Mouse (Mus musculus) kidney, embryonic 16.5 days (tissue): ENCODE measurements around the gene Myt1. TPM values are rescaled to one million over a fixed set of nuclear protein-coding genes. Genes with fewer than 3 reads are reported as not detected.

Source experiments
- ATAC-seq: fragments of 200-750 bp; cut with Nextera tagmentation; 2 replicates; pipeline ENCODE4 v1.8.0; 2017; ENCODE audit warnings: moderate TSS enrichment; ENCODE audit not compliant: low FRiP score, low TSS enrichment
- H3K27ac ChIP-seq: fragments of 300-500 bp; sonication (generic); 2 replicates; pipeline ENCODE4 v1.5.1; 2014; ENCODE audit warnings: low read length
- H3K27me3 ChIP-seq: fragments of 300-500 bp; sonication (generic); 2 replicates; pipeline ENCODE4 v1.6.1; 2014; ENCODE audit warnings: low read length, control low read depth, mixed read lengths; ENCODE audit not compliant: insufficient read depth
- H3K36me3 ChIP-seq: fragments of 300-500 bp; sonication (generic); 2 replicates; pipeline ENCODE4 v1.6.1; 2014; ENCODE audit warnings: low read length, control low read depth, mixed read lengths; ENCODE audit not compliant: insufficient read depth
- H3K4me1 ChIP-seq: fragments of 300-500 bp; sonication (generic); 2 replicates; pipeline ENCODE4 v1.6.1; 2014; ENCODE audit warnings: low read length, control low read depth, mixed read lengths; ENCODE audit not compliant: insufficient read depth
- H3K4me2 ChIP-seq: fragments of 300-500 bp; sonication (generic); replicated peaks from 2 replicates; pipeline ENCODE4 v1.6.1; 2014; ENCODE audit warnings: low read depth, low read length
- H3K4me3 ChIP-seq: fragments of 300-500 bp; sonication (generic); 2 replicates; pipeline ENCODE4 v1.5.1; 2014; ENCODE audit warnings: mild to moderate bottlenecking, low read length
- H3K9ac ChIP-seq: fragments of 300-500 bp; sonication (generic); replicated peaks from 2 replicates; pipeline ENCODE4 v1.6.1; 2014; ENCODE audit warnings: low read length
- H3K9me3 ChIP-seq: fragments of 300-500 bp; sonication (generic); 2 replicates; pipeline ENCODE4 v1.6.1; 2016; ENCODE audit warnings: low read length, control low read depth
- WGBS: fragments of 180-500 bp; shearing (Covaris S2); extraction: QIAGEN DNeasy Blood & Tissue Kit; methylation state at CpG from one replicate; pipeline ENCODE4 v1.1.7; 2014; 5-methylcytosine and 5-hydroxymethylcytosine counted together
- polyA plus RNA-seq: library from polyadenylated mRNA; unstranded; fragments of >200 nt; fragmentation: Nextera tagmentation; extraction: Ambion mirVana; gene quantifications from 2 replicates; pipeline ENCODE4 v1.2.1, GENCODE M21; 2015

Myt1 gene
- polyA plus RNA-seq, 1 experiment from 2014 or later, result 0.31 TPM

DNA sequence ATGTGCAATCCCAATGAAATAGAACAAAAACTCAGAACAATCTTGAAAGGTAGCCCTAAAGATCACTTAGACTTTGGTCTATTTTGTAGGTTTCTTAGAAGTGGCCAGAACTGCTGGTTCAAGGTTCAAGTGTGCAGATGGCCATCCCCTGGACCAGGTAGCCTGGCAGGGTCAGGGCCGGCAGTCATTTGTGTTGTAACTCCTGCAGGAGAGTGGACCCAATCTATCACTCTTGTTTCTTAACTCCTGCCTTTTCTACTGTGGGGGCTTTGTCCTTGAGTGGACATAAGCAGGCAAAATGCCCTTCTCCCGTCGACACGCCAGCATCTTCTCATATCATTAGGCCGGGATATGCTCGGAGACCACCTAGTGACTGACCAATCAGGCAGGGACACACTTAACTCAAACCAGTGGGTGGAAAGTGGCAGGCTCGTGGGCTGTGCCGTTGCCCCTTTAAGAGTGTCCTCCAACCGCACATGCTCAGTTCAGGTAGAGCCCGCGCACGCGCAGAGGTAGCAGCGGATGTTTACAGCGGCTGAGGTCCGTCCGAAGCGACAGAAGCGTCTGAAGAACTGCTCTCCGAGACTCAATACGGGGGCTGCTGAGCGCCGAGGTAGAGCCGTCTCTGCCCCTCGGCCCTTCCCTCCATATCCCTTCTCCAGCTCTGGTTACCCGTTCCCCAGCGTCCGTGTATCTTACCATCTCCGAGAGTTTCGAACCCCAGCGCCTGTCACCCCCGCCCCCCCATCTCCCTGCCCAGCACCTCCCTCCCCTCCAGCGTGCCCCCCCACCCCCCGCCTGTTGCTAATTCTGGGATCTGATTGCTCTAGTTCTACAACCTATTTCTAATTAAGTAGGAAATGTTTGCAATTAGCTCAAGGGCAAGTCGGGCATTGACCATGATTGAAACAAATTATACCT lies 74.5 kb downstream of the Myt1 start, which contains the start of gene Pcmtd2:
Pcmtd2 (plus strand) TSS at position 483 of the 921 bp plus-strand sequence.
- peaks cover 8% of the 10 kb centered on the region for H3K4me1 ChIP-seq
- H3K9ac ChIP-seq, result peak within 1 kb of the TSS; percentile 85
- H3K27ac ChIP-seq, result peak within 1 kb of the TSS; percentile 87
- H3K4me3 ChIP-seq, result peak within 1 kb of the TSS; percentile 78
- peak; percentile 99 for ATAC-seq
- no peaks in the 10 kb centered on the region for H3K9me3 ChIP-seq
- no peaks in the 10 kb centered on the region for H3K27me3 ChIP-seq
- 0% methylated on average over 35 of the region's 35 CpGs for WGBS
- peaks cover 7% of the 10 kb centered on the region; the same call in 1 of the 2 replicates for H3K36me3 ChIP-seq
- H3K4me2 ChIP-seq, result peak within 1 kb of the TSS; percentile 85

DNA sequence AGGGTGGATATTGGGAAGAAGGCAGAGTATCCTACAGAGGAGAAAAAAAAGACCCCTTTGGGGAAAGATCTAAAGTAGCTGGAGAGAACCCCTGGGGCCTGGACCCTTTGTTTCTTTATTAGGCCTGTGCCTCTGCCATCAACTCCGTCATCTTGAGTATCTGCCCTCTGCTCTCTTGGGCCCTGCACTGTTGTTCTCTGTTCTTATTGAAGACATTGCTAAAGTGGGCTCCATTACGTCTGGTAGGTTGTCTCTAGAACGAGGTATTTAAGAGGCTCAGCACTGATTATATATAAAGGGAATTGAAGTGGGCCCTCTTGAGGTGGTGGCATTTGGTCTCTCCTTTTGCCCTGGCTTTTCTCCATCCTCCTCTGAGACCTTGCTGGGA lies 75.2 kb downstream of the Myt1 start:
- 1% methylated on average over 3 of the region's 3 CpGs for WGBS
- Histone ChIP-seq H3K27ac (peak overlapping the region; percentile 87; the same call in 1 of the 2 replicates), H3K4me3 (peak overlapping the region; percentile 78)

DNA sequence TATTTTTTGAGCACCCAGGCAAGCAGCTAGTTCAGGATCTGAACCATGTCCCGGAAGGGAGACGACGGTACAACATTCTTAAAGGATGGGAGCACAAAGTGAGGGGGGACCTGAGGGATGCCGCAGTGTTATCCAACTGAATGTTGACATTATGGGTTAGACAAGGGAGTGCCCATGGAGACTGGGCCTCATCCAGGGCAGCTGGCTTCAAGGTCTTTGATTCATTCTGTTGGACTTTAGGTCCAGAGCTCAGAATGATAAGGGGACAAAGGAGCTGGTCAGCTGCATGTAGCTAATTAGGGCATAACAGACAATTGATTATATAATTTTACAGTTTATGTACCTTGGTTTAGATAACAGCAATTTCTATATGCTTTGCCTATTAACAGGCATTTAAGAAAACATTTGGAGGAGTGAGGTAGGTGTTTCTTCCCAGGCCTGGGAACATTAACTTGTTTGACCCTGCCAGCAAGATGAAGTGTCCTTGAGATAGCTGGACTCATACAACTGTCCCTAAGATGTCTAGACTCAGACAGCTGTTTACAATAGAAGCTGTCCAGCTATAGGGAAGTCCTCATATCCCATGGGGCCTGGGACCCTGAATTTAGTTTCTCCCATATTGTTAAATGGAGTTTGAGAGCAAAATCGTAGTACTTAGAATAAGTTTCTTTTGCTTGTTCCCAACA lies 82.7 kb downstream of the Myt1 start:
- 95% methylated on average over 5 of the region's 5 CpGs for WGBS
- H3K27me3 ChIP-seq, result no peaks in the 10 kb centered on the region
- H3K9me3 ChIP-seq, result no peaks in the 10 kb centered on the region
- H3K4me1 ChIP-seq, result no peaks in the 10 kb centered on the region
- no peak overlapping the region for H3K4me2 ChIP-seq
- no peak for ATAC-seq
- H3K9ac ChIP-seq, result no peak overlapping the region
- no peak overlapping the region for H3K27ac ChIP-seq
- H3K36me3 ChIP-seq, result peaks cover 28% of the 10 kb centered on the region; the same call in 1 of the 2 replicates
- no peak overlapping the region for H3K4me3 ChIP-seq

More for the DNA sequence above, 75.2 kb downstream of the Myt1 start:
- Histone ChIP-seq H3K36me3 (peaks cover 8% of the 10 kb centered on the region; the same call in 1 of the 2 replicates), H3K9ac (peak overlapping the region; percentile 85), H3K27me3 (no peaks in the 10 kb centered on the region), H3K4me2 (peak overlapping the region; percentile 85), H3K9me3 (no peaks in the 10 kb centered on the region), H3K4me1 (peaks cover 8% of the 10 kb centered on the region)
- ATAC-seq, result peak; percentile 43; the same call in 1 of the 2 replicates

DNA sequence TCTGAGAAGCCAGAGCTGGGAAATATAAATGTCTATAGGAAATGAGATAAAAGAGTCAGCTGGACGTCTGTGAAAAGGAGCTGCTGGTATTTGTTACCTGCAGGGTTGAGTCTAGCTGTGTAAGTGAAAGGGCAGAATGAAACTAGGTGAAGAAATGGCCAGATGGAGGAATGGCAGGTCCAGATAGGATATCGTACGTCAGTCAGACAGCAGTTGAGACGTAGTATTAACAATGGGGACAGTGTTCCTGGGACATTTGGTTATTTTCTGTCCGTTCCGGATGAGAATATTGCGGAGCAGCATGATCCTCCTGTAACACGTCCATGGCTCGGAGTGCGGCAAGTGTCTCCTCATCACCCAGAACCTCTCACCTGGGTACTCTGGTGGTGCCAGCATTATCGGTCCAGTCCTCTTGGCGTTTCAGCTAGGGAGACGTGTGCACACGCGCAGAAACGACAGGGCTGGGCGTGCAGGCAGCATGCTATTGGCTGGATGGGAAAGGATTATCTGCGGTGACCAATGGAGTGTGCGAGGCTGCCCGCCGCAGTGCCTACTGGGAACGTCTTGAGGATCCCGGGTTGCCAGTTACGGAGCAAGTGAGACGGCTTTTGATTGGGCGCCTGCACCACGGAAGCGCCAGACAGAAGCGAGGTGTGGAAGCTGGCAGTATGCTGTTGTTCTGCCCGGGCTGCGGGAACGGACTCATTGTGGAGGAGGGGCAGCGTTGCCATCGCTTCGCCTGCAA lies 100.8 kb downstream of the Myt1 start, which contains the start of gene Polr3k:
Polr3k (plus strand) TSS at position 547 of the 745 bp plus-strand sequence.
- Histone ChIP-seq H3K36me3 (peaks cover 8% of the 10 kb centered on the region), H3K27ac (peak within 1 kb of the TSS; percentile 54; the same call in 1 of the 2 replicates), H3K4me3 (peak within 1 kb of the TSS; percentile 69), H3K9me3 (no peaks in the 10 kb centered on the region), H3K27me3 (no peaks in the 10 kb centered on the region), H3K4me2 (peak within 1 kb of the TSS; percentile 82), H3K9ac (peak within 1 kb of the TSS; percentile 69), H3K4me1 (peaks cover 21% of the 10 kb centered on the region)
- peak; percentile 100 for ATAC-seq
- WGBS, result under 1% methylated on average over 35 of the region's 35 CpGs

DNA sequence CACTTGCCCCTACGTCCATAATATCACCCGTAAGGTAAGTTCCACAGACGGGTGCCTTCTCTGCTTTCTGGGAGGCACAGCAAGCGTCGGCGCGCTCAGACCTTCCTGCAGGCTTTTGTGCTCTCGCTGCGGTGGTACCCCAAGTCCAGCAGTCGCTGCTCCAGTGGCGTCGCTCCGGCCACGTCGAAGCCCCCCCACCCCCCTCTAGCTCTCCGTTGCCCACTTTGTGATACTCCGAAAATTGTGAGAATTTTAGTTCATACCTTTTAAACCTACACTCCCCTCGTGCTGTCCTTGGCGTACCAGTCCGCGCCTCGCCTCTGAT lies 101.4 kb downstream of the Myt1 start:
- peak; percentile 37 for ATAC-seq
- peaks cover 11% of the 10 kb centered on the region for H3K36me3 ChIP-seq
- H3K27me3 ChIP-seq, result no peaks in the 10 kb centered on the region
- peak overlapping the region; percentile 69 for H3K9ac ChIP-seq
- peak overlapping the region; percentile 82 for H3K4me2 ChIP-seq
- H3K4me3 ChIP-seq, result peak overlapping the region; percentile 69
- no peaks in the 10 kb centered on the region for H3K9me3 ChIP-seq
- under 1% methylated on average over 22 of the region's 22 CpGs for WGBS
- H3K4me1 ChIP-seq, result peaks cover 21% of the 10 kb centered on the region
- H3K27ac ChIP-seq, result peak overlapping the region; percentile 54; the same call in 1 of the 2 replicates

DNA sequence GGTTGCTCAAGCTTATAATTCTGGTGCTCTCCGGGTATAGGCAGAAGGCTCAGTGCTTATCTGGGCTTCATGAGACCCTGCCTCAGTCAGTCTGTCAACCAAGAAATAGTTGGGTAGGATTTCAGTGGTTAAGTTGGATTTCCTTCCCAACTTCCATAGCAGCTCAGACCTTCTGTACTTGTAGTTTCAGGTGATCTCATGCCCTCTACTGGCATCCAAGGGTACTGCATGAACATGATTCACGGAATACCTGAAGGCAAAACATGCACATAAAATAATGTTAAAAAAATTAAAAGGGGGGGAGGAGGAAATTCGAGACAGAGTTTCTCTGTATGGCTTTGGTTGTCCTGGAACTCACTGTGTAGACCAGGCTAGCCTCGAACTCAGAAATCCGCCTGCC lies 103.8 kb downstream of the Myt1 start:
- H3K36me3 ChIP-seq, result peaks cover 20% of the 10 kb centered on the region
- no peaks in the 10 kb centered on the region for H3K9me3 ChIP-seq
- no peak overlapping the region for H3K4me3 ChIP-seq
- 56% methylated on average over 5 of the region's 5 CpGs for WGBS
- peaks cover 21% of the 10 kb centered on the region for H3K4me1 ChIP-seq
- H3K27ac ChIP-seq, result no peak overlapping the region
- no peak overlapping the region for H3K9ac ChIP-seq
- H3K27me3 ChIP-seq, result no peaks in the 10 kb centered on the region
- ATAC-seq, result no peak
- no peak overlapping the region for H3K4me2 ChIP-seq

DNA sequence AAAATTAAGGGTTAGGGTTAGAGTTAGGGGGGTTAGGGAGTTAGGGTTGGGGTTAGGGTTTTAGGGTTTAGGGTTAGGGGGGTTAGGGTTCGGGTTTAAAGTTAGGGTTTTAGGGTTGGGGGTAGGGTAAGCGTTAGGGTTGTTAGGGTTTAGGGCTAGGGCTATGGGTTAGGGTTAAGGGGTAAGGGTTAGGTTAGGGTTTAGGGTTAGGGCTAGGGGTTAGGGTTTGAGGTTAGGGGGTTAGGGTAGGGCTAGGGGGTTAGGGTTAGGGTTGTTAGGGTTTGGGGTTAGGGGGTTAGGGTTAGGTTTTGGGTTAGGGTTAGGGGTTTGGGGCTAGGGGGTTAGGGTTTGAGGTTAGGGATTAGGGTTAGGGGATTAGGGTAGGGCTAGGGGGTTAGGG lies 107.9 kb downstream of the Myt1 start:
- H3K9ac ChIP-seq, result no peak overlapping the region
- 95% methylated on average over 2 of the region's 2 CpGs for WGBS
- H3K4me1 ChIP-seq, result peaks cover under 1% of the 10 kb centered on the region; the same call in 1 of the 2 replicates
- no peak overlapping the region for H3K27ac ChIP-seq
- H3K36me3 ChIP-seq, result peaks cover 23% of the 10 kb centered on the region
- H3K4me3 ChIP-seq, result no peak overlapping the region
- no peaks in the 10 kb centered on the region for H3K27me3 ChIP-seq
- H3K9me3 ChIP-seq, result no peaks in the 10 kb centered on the region
- H3K4me2 ChIP-seq, result no peak overlapping the region
- no peak for ATAC-seq
